Mouse (Mus musculus): Measurements from ENCODE around the gene Ltf. TPM values are rescaled to one million over a fixed set of nuclear protein-coding genes. Genes with fewer than 3 reads are reported as not detected.
A peak's percentile ranks its signal among the peaks of the same experiment; 100 is the strongest.

Ltf gene
- total RNA-seq, 2 experiments from 2014 or later = 0.57 TPM; not detected in 1

- no peak for DNase-seq (ENCODE audit: extremely low spot score in 1 of 2, low spot score in 2 of 2)
Measured at GRCm38 (mm10) chr9:111012041-111012440, 7.0 kb upstream of the Ltf start.

GRCm38 (mm10) chr9:111015658-111016057, 3.4 kb upstream of the Ltf start:
- no peak for DNase-seq (ENCODE audit: extremely low spot score in 1 of 2, low spot score in 2 of 2)
- intact Hi-C loops (cut with DNase I) = no loop called here

More at GRCm38 (mm10) chr9:111012041-111012440, 7.0 kb upstream of the Ltf start:
- intact Hi-C loops (cut with DNase I) = no loop called here

GRCm38 (mm10) chr9:111026791-111027190, 7.7 kb downstream of the Ltf start:
- intact Hi-C loops (cut with DNase I) = no loop called here
- no peak for DNase-seq (ENCODE audit: extremely low spot score in 1 of 2, low spot score in 2 of 2)

- intact Hi-C loops (cut with DNase I) = no loop called here
- no peak for DNase-seq (ENCODE audit: extremely low spot score in 1 of 2, low spot score in 2 of 2)
Measured at GRCm38 (mm10) chr9:111033717-111034116, 14.6 kb downstream of the Ltf start.

GRCm38 (mm10) chr9:111039966-111040365, 20.9 kb downstream of the Ltf start:
- DNase-seq (ENCODE audit: extremely low spot score in 1 of 2, low spot score in 2 of 2) = peak in 1 of 2 experiments; percentile 50
- intact Hi-C loops (cut with DNase I) = no loop called here

- peak in 1 of 2 experiments; percentile 58 for DNase-seq (ENCODE audit: extremely low spot score in 1 of 2, low spot score in 2 of 2)
- intact Hi-C loops (cut with DNase I) = no loop called here
Measured at GRCm38 (mm10) chr9:111042266-111042665, 23.2 kb downstream of the Ltf start.

GRCm38 (mm10) chr9:111046222-111046621, 27.2 kb downstream of the Ltf start:
- DNase-seq (ENCODE audit: extremely low spot score in 1 of 2, low spot score in 2 of 2) = no peak
- intact Hi-C loops (cut with DNase I) = no loop called here

- DNase-seq (ENCODE audit: extremely low spot score in 1 of 2, low spot score in 2 of 2) = no peak
- intact Hi-C loops (cut with DNase I) = no loop called here
Measured at GRCm38 (mm10) chr9:111047266-111047665, 28.2 kb downstream of the Ltf start.

GRCm38 (mm10) chr9:111048452-111048851, 29.4 kb downstream of the Ltf start:
- intact Hi-C loops (cut with DNase I) = no loop called here

GRCm38 (mm10) chr9:111054923-111055322, 35.9 kb downstream of the Ltf start:
- no peak for DNase-seq (ENCODE audit: extremely low spot score in 1 of 2, low spot score in 2 of 2)
- intact Hi-C loops (cut with DNase I) = no loop called here

More at GRCm38 (mm10) chr9:111048452-111048851, 29.4 kb downstream of the Ltf start:
- no peak for DNase-seq (ENCODE audit: extremely low spot score in 1 of 2, low spot score in 2 of 2)

- DNase-seq (ENCODE audit: extremely low spot score in 1 of 2, low spot score in 2 of 2) = no peak
- intact Hi-C loops (cut with DNase I) = no loop called here
Measured at GRCm38 (mm10) chr9:111055800-111056518, 36.9 kb downstream of the Ltf start.

GRCm38 (mm10) chr9:111056519-111056797, 37.4 kb downstream of the Ltf start:
- no peak for DNase-seq (ENCODE audit: extremely low spot score in 1 of 2, low spot score in 2 of 2)
- intact Hi-C loops (cut with DNase I) = no loop called here

- no peak for DNase-seq (ENCODE audit: extremely low spot score in 1 of 2, low spot score in 2 of 2)
- intact Hi-C loops (cut with DNase I) = no loop called here
Measured at GRCm38 (mm10) chr9:111056798-111057543, 37.9 kb downstream of the Ltf start, which contains the start of gene Ccrl2. TSS of gene Ccrl2 (minus strand) at chr9:111057519.

GRCm38 (mm10) chr9:111057544-111058370, 38.7 kb downstream of the Ltf start:
- intact Hi-C loops (cut with DNase I) = no loop called here
- DNase-seq (ENCODE audit: extremely low spot score in 1 of 2, low spot score in 2 of 2) = no peak

GRCm38 (mm10) chr9:111058943-111059556, 40.0 kb downstream of the Ltf start:
- no peak for DNase-seq (ENCODE audit: extremely low spot score in 1 of 2, low spot score in 2 of 2)
- intact Hi-C loops (cut with DNase I) = no loop called here

- DNase-seq (ENCODE audit: extremely low spot score in 1 of 2, low spot score in 2 of 2) = no peak
- intact Hi-C loops (cut with DNase I) = loop anchor here (10.0 kb wide), 1 partner anchor 328 kb away; no protein-coding TSS in a partner anchor
Measured at GRCm38 (mm10) chr9:111062840-111063239, 43.8 kb downstream of the Ltf start.

GRCm38 (mm10) chr9:111067052-111067451, 48.0 kb downstream of the Ltf start:
- intact Hi-C loops (cut with DNase I) = loop anchor here (10.0 kb wide), 1 partner anchor 332 kb away; no protein-coding TSS in a partner anchor

GRCm38 (mm10) chr9:111070546-111070961, 51.5 kb downstream of the Ltf start:
- intact Hi-C loops (cut with DNase I) = no loop called here
- DNase-seq (ENCODE audit: extremely low spot score in 1 of 2, low spot score in 2 of 2) = peak in 1 of 2 experiments; percentile 51

More at GRCm38 (mm10) chr9:111067052-111067451, 48.0 kb downstream of the Ltf start:
- no peak for DNase-seq (ENCODE audit: extremely low spot score in 1 of 2, low spot score in 2 of 2)

GRCm38 (mm10) chr9:111072175-111072574, 53.1 kb downstream of the Ltf start:
- intact Hi-C loops (cut with DNase I) = loop anchor here (2.0 kb wide), 1 partner anchor 75 kb away; no protein-coding TSS in a partner anchor

More at GRCm38 (mm10) chr9:111072175-111072574, 53.1 kb downstream of the Ltf start:
- peak; percentile 34 to 66 for DNase-seq (ENCODE audit: extremely low spot score in 1 of 2, low spot score in 2 of 2)

All from left cerebral cortex, postnatal 10 days (tissue).